Mouse (Mus musculus) cortical plate, adult 2 months (tissue): ENCODE results near the gene Alkbh3. TPM values are rescaled to one million over a fixed set of nuclear protein-coding genes. Genes with fewer than 3 reads are reported as not detected.
A peak's percentile ranks its signal among the peaks of the same experiment; 100 is the strongest.

Experiments
- H3K27ac ChIP-seq: fragments of 200-500 bp; 2 replicates; pipeline ENCODE4 v1.5.1; 2012; ENCODE audit warnings: low read length, control low read depth, inconsistent platforms; ENCODE audit not compliant: insufficient read depth
- H3K4me1 ChIP-seq: fragments of 200-500 bp; 2 replicates; pipeline ENCODE4 v1.6.1; 2011; ENCODE audit warnings: low read length; ENCODE audit not compliant: control insufficient read depth, insufficient read depth
- H3K4me3 ChIP-seq: fragments of 200-500 bp; 2 replicates; pipeline ENCODE4 v1.5.1; 2011; ENCODE audit warnings: mild to moderate bottlenecking, low read length, control low read depth; ENCODE audit not compliant: insufficient read depth
- CTCF ChIP-seq: fragments of 200-500 bp; IDR thresholded peaks from 2 replicates; pipeline ENCODE4 v1.5.1; 2011; ENCODE audit warnings: mild to moderate bottlenecking, control low read depth, low read length; ENCODE audit not compliant: insufficient read depth; ENCODE audit errors: extremely low read depth
- POLR2A ChIP-seq: fragments of 200-500 bp; IDR thresholded peaks from 2 replicates; pipeline ENCODE4 v1.6.1; 2011; ENCODE audit warnings: mild to moderate bottlenecking, low read length, control low read depth; ENCODE audit not compliant: insufficient read depth; ENCODE audit errors: extremely low read depth
- polyA plus RNA-seq: library from polyadenylated mRNA; depleted of rRNA; stranded (reverse); fragments of >200 nt; gene quantifications from 2 replicates; pipeline ENCODE4 v1.2.3, GENCODE M21; 2012

Gene Alkbh3
- polyA plus RNA-seq, 1 experiment: 45.9 TPM

- TF ChIP-seq POLR2A (no peak), CTCF (no peak)
- Histone ChIP-seq H3K4me3 (no peak overlapping the region), H3K27ac (no peak overlapping the region), H3K4me1 (no peaks in the 10 kb centered on the region)
Measured at GRCm38 (mm10) chr2:94001411-94001810, 9.2 kb downstream of the Alkbh3 start.

- no peak within 1 kb of the TSS for H3K27ac ChIP-seq
- H3K4me1 ChIP-seq: peaks cover 8% of the 10 kb centered on the region; the same call in 1 of the 2 replicates
- no peak for TF ChIP-seq CTCF
- no peak for TF ChIP-seq POLR2A
- no peak within 1 kb of the TSS for H3K4me3 ChIP-seq
Measured at GRCm38 (mm10) chr2:93996254-93996653, 14.4 kb downstream of the Alkbh3 start, which contains the start of gene Gm27027. Gm27027 (minus strand) TSS chr2:93996354.

GRCm38 (mm10) chr2:93992810-93993209, 17.8 kb downstream of the Alkbh3 start:
- Histone ChIP-seq H3K4me3 (no peak overlapping the region), H3K4me1 (peaks cover 8% of the 10 kb centered on the region; the same call in 1 of the 2 replicates), H3K27ac (peak overlapping the region; percentile 52; the same call in 1 of the 2 replicates)
- TF ChIP-seq POLR2A: no peak
- TF ChIP-seq CTCF: no peak

- Histone ChIP-seq H3K4me1 (peaks cover 8% of the 10 kb centered on the region; the same call in 1 of the 2 replicates), H3K27ac (peak overlapping the region; percentile 52; the same call in 1 of the 2 replicates), H3K4me3 (no peak overlapping the region)
- TF ChIP-seq CTCF (no peak), POLR2A (no peak)
Measured at GRCm38 (mm10) chr2:93992259-93992658, 18.3 kb downstream of the Alkbh3 start.

- TF ChIP-seq CTCF (no peak), POLR2A (no peak)
- Histone ChIP-seq H3K4me3 (no peak overlapping the region), H3K4me1 (peaks cover 8% of the 10 kb centered on the region; the same call in 1 of the 2 replicates), H3K27ac (no peak overlapping the region)
Measured at GRCm38 (mm10) chr2:93991336-93991735, 19.3 kb downstream of the Alkbh3 start.

- peaks cover 6% of the 10 kb centered on the region; the same call in 1 of the 2 replicates for H3K4me1 ChIP-seq
- no peak overlapping the region for H3K27ac ChIP-seq
- TF ChIP-seq POLR2A (no peak), CTCF (no peak)
- H3K4me3 ChIP-seq: no peak overlapping the region
Measured at GRCm38 (mm10) chr2:93988440-93988839, 22.2 kb downstream of the Alkbh3 start.

- Histone ChIP-seq H3K4me3 (no peak overlapping the region), H3K4me1 (peaks cover under 1% of the 10 kb centered on the region; the same call in 1 of the 2 replicates), H3K27ac (no peak overlapping the region)
- TF ChIP-seq CTCF: no peak
- no peak for TF ChIP-seq POLR2A
Measured at GRCm38 (mm10) chr2:93982457-93983235, 28.0 kb downstream of the Alkbh3 start.

GRCm38 (mm10) chr2:93979249-93980120, 31.1 kb downstream of the Alkbh3 start:
- no peak overlapping the region for H3K27ac ChIP-seq
- H3K4me3 ChIP-seq: no peak overlapping the region
- TF ChIP-seq CTCF (no peak), POLR2A (no peak)
- peaks cover 2% of the 10 kb centered on the region; the same call in 1 of the 2 replicates for H3K4me1 ChIP-seq

- TF ChIP-seq POLR2A: peak; percentile 11; the same call in 1 of the 2 replicates
- 0 out of 2 replicates have a peak, but pooled peaks have one; percentile 2 for TF ChIP-seq CTCF
- H3K27ac ChIP-seq: peak overlapping the region; percentile 47; the same call in 1 of the 2 replicates
- peaks cover 2% of the 10 kb centered on the region; the same call in 1 of the 2 replicates for H3K4me1 ChIP-seq
- H3K4me3 ChIP-seq: peak overlapping the region; percentile 26
Measured at GRCm38 (mm10) chr2:93976436-93977252, 34.0 kb downstream of the Alkbh3 start.
